Mouse (Mus musculus) MEL (cell line): ENCODE data around the gene Nanos3. TPM values are rescaled to one million over a fixed set of nuclear protein-coding genes. Genes with fewer than 3 reads are reported as not detected.

Experiments used
- DNase-seq: peaks from one replicate; pipeline ENCODE4 v3.0.0; 2011; ENCODE audit warnings: low read depth, low spot score
- H3K27ac ChIP-seq: 2 replicates; pipeline ENCODE4 v1.5.1; 2012; ENCODE audit warnings: low read depth, mild to moderate bottlenecking, control low read depth, low read length, moderate library complexity; ENCODE audit not compliant: control insufficient read depth
- H3K27me3 ChIP-seq, 2 experiments: fragments of 150-350 bp in 1 of 2; sonication (generic) in 1 of 2; 2 replicates each; pipeline ENCODE4 v1.6.1; 2012; ENCODE audit warnings: low read length in 2 of 2, mild to moderate bottlenecking in 2 of 2, improper control_type of control experiment in 1 of 2, moderate library complexity in 1 of 2; ENCODE audit not compliant: insufficient read depth in 2 of 2, control insufficient read depth in 1 of 2
- H3K36me3 ChIP-seq, 2 experiments: 2 replicates each; pipeline ENCODE4 v1.6.1; 2012 to 2014; ENCODE audit warnings: low read length in 2 of 2, improper control_type of control experiment in 1 of 2, inconsistent platforms in 1 of 2, mild to moderate bottlenecking in 1 of 2; ENCODE audit not compliant: insufficient read depth in 2 of 2, control insufficient read depth in 1 of 2
- H3K4me1 ChIP-seq, 2 experiments: fragments of 150-350 bp in 1 of 2; sonication (generic) in 1 of 2; 2 replicates each; pipeline ENCODE4 v1.6.1; 2012; ENCODE audit warnings: low read length in 2 of 2, improper control_type of control experiment in 1 of 2, mild to moderate bottlenecking in 1 of 2; ENCODE audit not compliant: insufficient read depth in 2 of 2, control insufficient read depth in 1 of 2
- H3K4me3 ChIP-seq, 2 experiments: fragments of 150-350 bp in 1 of 2; sonication (generic) in 1 of 2; 2 replicates each; pipeline ENCODE4 v1.5.1; 2012; ENCODE audit warnings: low read depth in 2 of 2, low read length in 2 of 2, mild to moderate bottlenecking in 2 of 2, moderate library complexity in 2 of 2, control low read depth in 1 of 2, improper control_type of control experiment in 1 of 2; ENCODE audit not compliant: control insufficient read depth in 1 of 2, insufficient read depth in 1 of 2
- H3K79me2 ChIP-seq: 2 replicates; pipeline ENCODE4 v1.6.1; 2012; ENCODE audit warnings: mild to moderate bottlenecking, low read length, moderate library complexity; ENCODE audit not compliant: control insufficient read depth, poor library complexity, insufficient read depth
- H3K9ac ChIP-seq: 2 replicates; pipeline ENCODE4 v1.6.1; 2012; ENCODE audit warnings: low read depth, mild to moderate bottlenecking, control low read depth, low read length, moderate library complexity; ENCODE audit not compliant: control insufficient read depth, poor library complexity, severe bottlenecking
- H3K9me3 ChIP-seq: fragments of 150-350 bp; sonication (generic); replicated peaks from 2 replicates; pipeline ENCODE4 v1.6.1; 2012; ENCODE audit warnings: mild to moderate bottlenecking, low read length, improper control_type of control experiment, moderate library complexity; ENCODE audit not compliant: insufficient read depth
- POLR2AphosphoS5 ChIP-seq: IDR thresholded peaks from 2 replicates; pipeline ENCODE4 v1.6.1; 2012; ENCODE audit warnings: low read depth, borderline replicate concordance, mild to moderate bottlenecking, inconsistent platforms, low read length, moderate library complexity, mixed read lengths
- RCOR1 ChIP-seq: IDR thresholded peaks from 2 replicates; pipeline ENCODE4 v1.6.1; 2012; ENCODE audit warnings: low read depth, mild to moderate bottlenecking, inconsistent platforms, low read length, improper control_type of control experiment
- SMC3 ChIP-seq: IDR thresholded peaks from 2 replicates; pipeline ENCODE4 v1.6.1; 2011; ENCODE audit warnings: low read depth, low read length, improper control_type of control experiment
- TAL1 ChIP-seq: IDR thresholded peaks from 2 replicates; pipeline ENCODE4 v1.6.1; 2012; ENCODE audit warnings: mild to moderate bottlenecking, inconsistent platforms, low read length, moderate library complexity, mixed read lengths
- ZMIZ1 ChIP-seq: IDR thresholded peaks from 2 replicates; pipeline ENCODE4 v1.6.1; 2012; ENCODE audit warnings: low read depth, mild to moderate bottlenecking, inconsistent platforms, low read length, improper control_type of control experiment, moderate library complexity
- polyA plus RNA-seq, 2 experiments: library from polyadenylated mRNA; stranded (reverse) in 1 of 2; unstranded in 1 of 2; fragments of >175 nt in 1 of 2; fragments of >200 nt in 1 of 2; gene quantifications; 2 replicates each; pipeline versions ENCODE4 v1.2.1 to v1.2.4; 2012; ENCODE audit warnings: low replicate concordance in 2 of 2, low read depth in 1 of 2; ENCODE audit not compliant: insufficient read length in 2 of 2, insufficient read depth in 1 of 2, missing spikeins in 1 of 2
- total RNA-seq: library from RNA; depleted of rRNA; stranded (reverse); fragments of 300-350 nt; gene quantifications from 2 replicates; pipeline ENCODE4 v1.2.3, GENCODE M21; 2012; rRNA removed

Nanos3 gene
- total and polyA plus RNA-seq, 3 experiments: 1.7 to 2.0 TPM; not detected in 1

DNA sequence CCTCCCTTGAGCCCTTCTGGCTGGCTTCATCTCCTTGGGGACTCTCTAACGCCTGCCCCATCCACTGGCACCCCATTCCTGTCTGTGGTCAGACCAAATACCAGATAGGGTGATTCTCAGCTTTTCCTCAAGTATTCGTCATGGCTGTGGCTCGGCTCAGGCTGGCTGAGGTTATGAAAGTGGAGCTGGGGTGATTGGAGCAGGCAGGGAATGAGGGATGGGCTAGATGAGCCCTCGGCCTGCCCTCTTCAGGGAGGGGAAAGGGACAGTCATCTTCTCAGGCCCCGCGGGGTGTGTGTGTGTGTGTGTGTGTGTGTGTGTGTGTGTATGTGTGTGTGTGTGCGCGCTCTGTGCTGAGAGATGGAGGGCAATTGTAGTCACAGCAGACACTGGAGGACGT is 59.4 kb downstream of the Nanos3 start, which contains the start of gene Podnl1:
Gene Podnl1, plus strand, starts transcription at position 334 of the 400 bp plus-strand sequence.
- TF ChIP-seq ZMIZ1 (no peak), RCOR1 (no peak), TAL1 (no peak), POLR2AphosphoS5 (no peak), SMC3 (no peak)
- Histone ChIP-seq H3K4me3 (no peak within 1 kb of the TSS), H3K27me3 (no peaks in the 10 kb centered on the region), H3K27ac (no peak within 1 kb of the TSS), H3K36me3 (no peaks in the 10 kb centered on the region), H3K9me3 (no peaks in the 10 kb centered on the region), H3K79me2 (no peaks in the 10 kb centered on the region), H3K4me1 (peaks cover 0 to 7% of the 10 kb centered on the region in 2 experiments; a peak in 1 of 4 replicates), H3K9ac (no peak within 1 kb of the TSS)
- DNase-seq: no peak

Other genes with a start within 250 kb of the Nanos3 start
- gene Gm10644, start 230.0 kb downstream of the Nanos3 start, total RNA-seq: 0.29 and 0.35 TPM in 2 replicates
- under 1 TPM in 1 of 2 experiments, not detected in 1; 0.49 TPM for gene Gm10644, start 230.0 kb downstream of the Nanos3 start, polyA plus RNA-seq
- 84.3 and 90.4 TPM in 2 replicates for gene Asf1b, start 229.7 kb downstream of the Nanos3 start, total RNA-seq
- gene Asf1b, start 229.7 kb downstream of the Nanos3 start, polyA plus RNA-seq: 100 to 1,000 TPM; 113 to 137 TPM
- gene Prkaca, start 212.2 kb downstream of the Nanos3 start, total RNA-seq: 23.8 and 24.7 TPM in 2 replicates
- gene Prkaca, start 212.2 kb downstream of the Nanos3 start, polyA plus RNA-seq: 10 to 100 TPM in 1 of 2 experiments, not detected in 1; 74.9 TPM
- 96.7 and 111 TPM in 2 replicates for gene Samd1, start 187.5 kb downstream of the Nanos3 start, total RNA-seq
- gene Samd1, start 187.5 kb downstream of the Nanos3 start, polyA plus RNA-seq: 100 to 1,000 TPM in 1 of 2 experiments, not detected in 1; 121 TPM
- 0.39 and 0.69 TPM in 2 replicates for gene 1700067K01Rik, start 183.7 kb downstream of the Nanos3 start, total RNA-seq
- under 1 TPM in 1 of 2 experiments, not detected in 1; 0.53 TPM for gene 1700067K01Rik, start 183.7 kb downstream of the Nanos3 start, polyA plus RNA-seq
- gene 2210011C24Rik, start 173.0 kb downstream of the Nanos3 start, total RNA-seq: not detected in 2 replicates
- not detected for gene 2210011C24Rik, start 173.0 kb downstream of the Nanos3 start, polyA plus RNA-seq
- gene Palm3, start 163.7 kb downstream of the Nanos3 start, total RNA-seq: 0.65 and 0.92 TPM in 2 replicates
- gene Palm3, start 163.7 kb downstream of the Nanos3 start, polyA plus RNA-seq: 1 to 10 TPM in 1 of 2 experiments, not detected in 1; 3.6 TPM
- 32.4 and 38.5 TPM in 2 replicates for gene Il27ra, start 142.6 kb downstream of the Nanos3 start, total RNA-seq
- gene Il27ra, start 142.6 kb downstream of the Nanos3 start, polyA plus RNA-seq: 10 to 100 TPM in 1 of 2 experiments, not detected in 1; 31.8 TPM
- gene Rln3, start 140.2 kb downstream of the Nanos3 start, total RNA-seq: not detected in 2 replicates
- gene Rln3, start 140.2 kb downstream of the Nanos3 start, polyA plus RNA-seq: not detected
- 0.23 and 0.26 TPM in 2 replicates for gene Gm10643, start 120.1 kb downstream of the Nanos3 start, total RNA-seq
- under 1 TPM in 1 of 2 experiments, not detected in 1; 0.28 TPM for gene Gm10643, start 120.1 kb downstream of the Nanos3 start, polyA plus RNA-seq
- 3.9 and 4.7 TPM in 2 replicates for gene Rfx1, start 118.4 kb downstream of the Nanos3 start, total RNA-seq
- gene Rfx1, start 118.4 kb downstream of the Nanos3 start, polyA plus RNA-seq: 10 to 100 TPM in 1 of 2 experiments, not detected in 1; 10.4 TPM
- 34.4 and 37.0 TPM in 2 replicates for gene Dcaf15, start 80.4 kb downstream of the Nanos3 start, total RNA-seq
- gene Dcaf15, start 80.4 kb downstream of the Nanos3 start, polyA plus RNA-seq: 10 to 100 TPM in 1 of 2 experiments, not detected in 1; 56.1 TPM
- gene Podnl1, start 59.2 kb downstream of the Nanos3 start, total RNA-seq: 0.04 and 0.07 TPM in 2 replicates
- under 1 TPM in 1 of 2 experiments, not detected in 1; 0.08 TPM for gene Podnl1, start 59.2 kb downstream of the Nanos3 start, polyA plus RNA-seq
- gene Cc2d1a, start 37.3 kb downstream of the Nanos3 start, total RNA-seq: 7.3 and 9.1 TPM in 2 replicates
- 10 to 100 TPM in 1 of 2 experiments, not detected in 1; 18.7 TPM for gene Cc2d1a, start 37.3 kb downstream of the Nanos3 start, polyA plus RNA-seq
- 1.3 and 2.2 TPM in 2 replicates for gene 4930432K21Rik, start 37.2 kb downstream of the Nanos3 start, total RNA-seq
- gene 4930432K21Rik, start 37.2 kb downstream of the Nanos3 start, polyA plus RNA-seq: 1 to 10 TPM in 1 of 2 experiments, not detected in 1; 3.0 TPM
- gene Zswim4, start 51.8 kb upstream of the Nanos3 start, total RNA-seq: 3.6 and 4.4 TPM in 2 replicates
- gene Zswim4, start 51.8 kb upstream of the Nanos3 start, polyA plus RNA-seq: 1 to 10 TPM in 1 of 2 experiments, not detected in 1; 7.4 TPM
- gene D8Ertd738e, start 64.5 kb upstream of the Nanos3 start, total RNA-seq: 159 and 164 TPM in 2 replicates
- gene D8Ertd738e, start 64.5 kb upstream of the Nanos3 start, polyA plus RNA-seq: 100 to 1,000 TPM in 1 of 2 experiments, not detected in 1; 149 TPM
- gene Mri1, start 72.1 kb upstream of the Nanos3 start, total RNA-seq: 26.8 and 27.8 TPM in 2 replicates
- 10 to 100 TPM in 1 of 2 experiments, not detected in 1; 43.2 TPM for gene Mri1, start 72.1 kb upstream of the Nanos3 start, polyA plus RNA-seq
- 8.2 and 10.2 TPM in 2 replicates for gene Ccdc130, start 85.2 kb upstream of the Nanos3 start, total RNA-seq
- gene Ccdc130, start 85.2 kb upstream of the Nanos3 start, polyA plus RNA-seq: 10 to 100 TPM in 1 of 2 experiments, not detected in 1; 26.0 TPM
- gene Cacna1a, start 203.2 kb upstream of the Nanos3 start, total RNA-seq: 3.2 and 5.4 TPM in 2 replicates
- gene Cacna1a, start 203.2 kb upstream of the Nanos3 start, polyA plus RNA-seq: 1 to 10 TPM in 1 of 2 experiments, not detected in 1; 5.1 TPM